Mouse (Mus musculus) ES-Bruce4 (cell line): Measurements from ENCODE around the gene Fam155a.

Source experiments
- CTCF ChIP-seq: IDR thresholded peaks from one replicate; pipeline ENCODE4 v1.8.1; 2011; ENCODE audit warnings: low read depth, low read length
- POLR2A ChIP-seq: IDR thresholded peaks from one replicate; pipeline ENCODE4 v1.8.1; 2011; ENCODE audit warnings: low read length; ENCODE audit not compliant: insufficient read depth

DNA sequence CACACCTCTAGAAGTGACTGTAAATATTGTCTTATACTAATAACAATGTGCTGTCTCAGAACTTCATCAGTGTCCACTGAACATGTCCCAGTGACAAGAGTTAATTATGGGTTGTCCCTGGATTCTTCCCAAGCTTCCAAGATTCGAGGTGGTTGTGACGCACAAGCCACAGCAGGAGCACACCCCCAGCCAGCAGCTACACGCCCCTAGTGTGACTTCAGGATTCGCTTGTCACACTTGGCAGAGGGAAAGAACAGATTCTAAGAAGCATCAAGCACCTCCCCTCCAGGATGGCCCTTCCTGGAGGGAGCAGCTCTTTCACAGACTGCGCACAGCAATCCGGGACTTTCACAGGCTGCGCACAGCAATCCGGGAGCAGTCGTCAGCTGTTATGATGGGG lies 428.0 kb downstream of the Fam155a start:
- TF ChIP-seq CTCF (no peak), POLR2A (no peak)
